Mouse (Mus musculus): ENCODE measurements around the gene Gimap4. TPM values are rescaled to one million over a fixed set of nuclear protein-coding genes. Genes with fewer than 3 reads are reported as not detected.
A peak's percentile ranks its signal among the peaks of the same experiment; 100 is the strongest.

The Gimap4 gene
- 1,000 to 10,000 TPM; 1,788 to 2,089 (median 1,869) TPM for polyA plus RNA-seq (2017; shearing (Covaris generic))

- peak; percentile 14 for ATAC-seq
Observed at GRCm38 (mm10) chr6:48684319-48684718, at the start of gene Gimap4. Gene Gimap4, plus strand, starts transcription at chr6:48684549.

DNA sequence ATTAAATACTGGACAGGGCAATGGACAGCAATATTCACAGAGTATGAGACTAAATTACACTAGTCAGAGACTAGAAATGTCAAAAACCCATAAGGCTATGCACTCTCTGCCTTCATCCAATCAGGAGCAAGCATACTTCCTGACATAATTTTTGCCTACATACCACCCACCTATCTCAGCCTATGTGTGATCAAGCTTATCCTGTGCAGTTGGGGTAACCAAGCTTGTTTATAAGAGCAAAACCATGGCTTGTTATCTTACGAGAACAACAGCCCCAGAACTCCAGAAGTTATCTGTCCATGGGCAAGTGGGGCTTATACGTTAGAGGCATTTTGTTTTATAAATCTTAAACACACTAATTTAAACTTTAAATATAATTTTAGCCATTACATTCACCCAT, 49.2 kb upstream of the Gimap4 start:
- no peak for ATAC-seq

- ATAC-seq: no peak
Observed at GRCm38 (mm10) chr6:48636515-48636914, 47.8 kb upstream of the Gimap4 start.

DNA sequence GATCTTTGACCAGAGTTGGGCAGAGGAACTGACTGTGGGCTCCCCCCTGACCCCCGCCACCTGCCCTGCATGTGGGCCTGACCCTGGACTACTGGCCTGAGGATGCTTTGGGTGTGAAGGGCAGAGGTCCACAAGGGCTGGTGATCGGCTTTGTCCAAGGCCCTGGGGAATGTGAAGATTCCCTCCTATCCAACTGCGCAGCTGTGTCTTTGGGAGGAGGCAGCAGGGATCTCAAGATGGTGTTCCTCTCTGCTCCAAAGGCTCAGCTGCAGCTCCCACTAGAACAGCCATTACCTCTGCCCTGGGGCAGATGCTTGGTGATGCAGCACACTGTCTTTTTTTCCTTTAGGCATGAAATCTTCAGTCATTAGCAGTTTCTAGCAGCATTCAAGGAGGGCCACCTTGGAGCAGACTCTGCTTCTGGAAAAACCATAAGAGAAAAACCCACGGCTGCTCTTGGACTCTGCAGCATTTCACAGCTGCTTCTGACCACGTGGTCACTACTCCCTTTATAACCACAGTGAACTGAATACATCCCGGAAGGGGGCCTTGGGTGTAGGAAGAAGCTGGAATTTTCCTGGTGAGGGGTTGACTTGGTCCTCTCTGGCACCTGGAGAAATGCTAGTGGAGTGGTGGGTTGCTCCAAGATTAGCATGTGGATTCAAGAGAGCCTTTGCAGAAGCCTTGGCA, 46.4 kb upstream of the Gimap4 start:
- no peak for ATAC-seq

DNA sequence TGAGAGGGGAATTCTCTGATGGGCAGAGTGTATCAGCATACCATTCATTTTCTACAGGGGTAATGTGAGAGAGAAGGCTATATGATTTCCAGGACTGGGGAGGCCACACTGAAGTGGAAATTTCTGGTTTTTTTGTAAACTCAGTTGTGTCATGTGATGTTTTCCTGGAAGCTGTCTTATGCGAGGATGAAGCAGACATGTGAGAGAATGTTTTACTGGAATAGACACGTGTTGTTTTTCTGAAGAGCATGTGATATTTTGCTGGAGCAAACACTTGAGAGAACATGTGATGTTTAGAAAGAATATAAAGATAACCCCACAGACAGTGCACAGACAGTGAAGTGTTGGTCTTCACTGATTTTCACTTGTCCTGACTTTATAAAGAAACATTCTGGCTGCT, 45.8 kb upstream of the Gimap4 start:
- ATAC-seq: no peak

DNA sequence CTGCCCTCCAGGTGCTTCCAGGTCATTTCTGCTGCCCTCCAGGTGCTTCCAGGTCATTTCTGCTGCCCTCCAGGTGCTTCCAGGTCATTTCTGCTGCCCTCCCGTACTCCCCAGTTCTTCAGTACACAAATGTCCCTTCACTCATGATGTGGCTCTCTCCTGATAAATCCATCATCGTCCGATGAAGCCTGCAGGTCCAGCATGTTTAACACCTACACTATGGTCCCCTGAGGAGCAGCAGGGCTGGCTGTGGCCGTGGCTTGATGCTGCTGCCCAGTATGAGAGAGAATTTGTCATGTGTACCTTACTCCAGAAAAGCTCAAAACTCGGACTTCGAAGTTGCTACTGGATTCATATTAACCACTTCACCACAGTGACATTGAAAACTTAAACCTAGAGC, 43.0 kb upstream of the Gimap4 start:
- no peak for ATAC-seq

DNA sequence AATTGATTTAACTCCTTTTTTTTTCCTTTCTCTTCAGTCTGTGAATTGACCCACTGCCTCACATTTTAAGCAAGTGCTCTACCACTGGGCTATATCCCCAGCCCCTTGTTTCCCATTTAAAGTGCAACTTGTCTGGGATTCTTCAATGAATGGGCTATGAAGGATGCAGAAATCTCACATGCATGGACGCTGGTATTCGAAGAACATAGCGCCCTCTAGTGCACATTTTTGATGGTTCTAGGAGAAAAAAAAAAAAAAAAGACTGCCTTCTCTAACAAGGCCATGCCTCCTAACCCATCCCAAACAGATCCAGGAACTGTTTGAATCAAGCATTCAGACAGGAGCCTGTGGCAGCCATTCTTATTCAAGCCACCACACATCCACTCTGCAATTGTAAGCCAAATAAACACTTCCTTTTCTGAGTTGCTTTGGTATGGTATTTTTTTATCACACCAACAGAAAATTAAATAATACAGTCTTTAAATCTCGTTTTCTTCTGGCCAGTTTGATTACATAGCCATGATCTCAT, 41.5 kb upstream of the Gimap4 start:
- no peak for ATAC-seq

GRCm38 (mm10) chr6:48645660-48646308, 38.6 kb upstream of the Gimap4 start:
- peak; percentile 55 for ATAC-seq

DNA sequence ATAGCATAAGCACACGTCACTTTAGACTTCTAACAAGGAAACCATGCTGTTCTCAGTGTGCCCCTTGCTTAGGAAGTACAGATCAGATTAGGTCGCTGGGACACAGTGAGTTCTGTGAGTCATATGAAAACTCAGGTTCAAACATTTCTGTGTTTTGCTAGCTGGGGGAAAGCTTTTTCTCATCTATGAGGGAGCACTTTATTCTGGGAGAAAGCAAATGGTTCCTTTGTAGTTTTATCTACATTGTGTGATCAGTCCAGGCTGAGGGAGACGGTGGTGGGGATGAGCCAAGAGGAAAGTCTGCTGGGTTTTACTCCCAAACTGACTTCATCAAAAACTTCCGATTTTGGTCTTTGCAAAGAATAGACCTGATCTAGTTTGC, 38.0 kb upstream of the Gimap4 start:
- ATAC-seq: no peak

GRCm38 (mm10) chr6:48646995-48647394, 37.4 kb upstream of the Gimap4 start, which contains the start of gene Gimap8:
Gene Gimap8, plus strand, starts transcription at chr6:48647234.
- ATAC-seq: peak; percentile 87

- ATAC-seq: no peak
Observed at GRCm38 (mm10) chr6:48647611-48648010, 36.7 kb upstream of the Gimap4 start.

DNA sequence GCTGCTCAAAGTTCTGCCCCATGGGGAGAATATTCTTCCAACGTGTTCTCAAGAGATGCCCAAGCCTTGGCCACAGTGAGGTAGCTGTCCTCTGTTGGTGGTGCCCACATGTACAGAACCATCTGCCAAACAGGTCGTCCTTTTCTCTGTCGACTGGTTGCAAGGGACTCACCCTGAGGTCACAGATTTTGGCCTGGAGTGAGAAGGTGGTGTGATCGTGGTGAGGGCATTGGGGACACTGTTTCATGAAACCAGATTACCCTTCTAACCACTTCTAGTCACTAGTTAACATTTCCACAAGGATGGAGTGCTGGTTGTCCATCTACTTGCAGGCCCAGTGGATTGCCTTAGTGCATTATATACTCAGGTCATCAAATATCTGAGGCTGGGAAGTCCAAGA, 35.6 kb upstream of the Gimap4 start:
- no peak for ATAC-seq

DNA sequence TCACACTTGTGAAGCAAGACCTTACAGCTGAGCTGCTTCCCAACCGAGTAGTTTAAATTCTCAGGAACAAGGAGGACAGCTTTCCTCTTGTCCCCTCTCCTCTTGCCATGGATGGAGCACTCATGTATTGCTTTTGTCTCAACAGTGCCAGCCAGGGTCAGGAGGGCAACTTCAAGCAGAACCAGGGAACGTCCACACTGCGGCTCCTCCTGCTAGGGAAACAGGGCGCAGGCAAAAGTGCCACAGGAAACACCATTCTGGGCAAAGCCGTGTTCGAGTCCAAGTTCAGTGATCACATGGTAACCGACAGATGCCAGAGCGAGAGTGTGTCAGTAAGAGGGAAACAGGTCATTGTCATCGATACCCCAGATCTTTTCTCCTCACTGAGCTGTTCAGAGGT, 34.3 kb upstream of the Gimap4 start:
- ATAC-seq: no peak

GRCm38 (mm10) chr6:48658721-48659120, 25.6 kb upstream of the Gimap4 start:
- no peak for ATAC-seq

DNA sequence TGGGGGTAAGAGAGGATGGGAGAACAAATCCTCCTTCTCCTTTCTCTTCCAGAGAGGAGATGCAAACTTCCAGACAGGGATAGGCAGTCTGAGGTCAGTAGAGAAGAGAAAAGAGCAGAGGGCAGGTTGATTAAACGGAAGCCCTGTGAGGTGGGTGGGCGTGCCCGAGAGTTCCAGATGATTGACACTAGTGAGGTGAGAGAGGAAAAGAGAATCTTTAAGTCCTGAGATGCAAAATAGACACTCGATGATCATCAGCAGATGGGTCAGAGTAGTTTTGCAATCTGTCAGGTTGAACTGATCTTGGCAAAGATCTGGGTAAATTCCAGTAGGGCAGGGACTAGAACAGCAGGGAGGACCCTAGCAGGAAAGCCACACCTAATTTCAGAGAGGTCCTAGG, 19.6 kb upstream of the Gimap4 start:
- ATAC-seq: peak; percentile 52

- ATAC-seq: no peak
Observed at GRCm38 (mm10) chr6:48665471-48665870, 18.9 kb upstream of the Gimap4 start.

GRCm38 (mm10) chr6:48666159-48666586, 18.2 kb upstream of the Gimap4 start:
- ATAC-seq: peak; percentile 69

DNA sequence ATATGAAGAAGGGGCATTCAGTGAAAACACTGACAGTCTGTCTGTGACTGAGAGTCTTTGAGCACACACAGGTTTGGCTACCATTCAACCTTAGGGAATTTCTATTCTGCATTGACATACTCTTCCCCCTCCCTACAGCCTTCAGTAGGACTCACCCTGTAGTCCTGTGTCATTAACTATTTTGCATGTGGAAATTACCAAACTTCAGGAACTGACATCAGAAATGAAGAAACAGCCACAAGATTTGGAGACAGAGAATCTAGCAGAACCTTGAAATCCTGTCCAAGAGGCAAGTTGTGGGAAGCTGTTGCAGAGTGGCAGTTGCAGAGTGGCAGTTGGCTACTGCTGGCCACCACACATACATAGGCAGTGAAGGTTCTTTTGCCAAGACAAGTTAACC, 16.3 kb upstream of the Gimap4 start:
- no peak for ATAC-seq

- peak; percentile 16 for ATAC-seq
Observed at GRCm38 (mm10) chr6:48669446-48669969, 14.8 kb upstream of the Gimap4 start.

- ATAC-seq: peak; percentile 47
Observed at GRCm38 (mm10) chr6:48674291-48675058, 9.9 kb upstream of the Gimap4 start.

DNA sequence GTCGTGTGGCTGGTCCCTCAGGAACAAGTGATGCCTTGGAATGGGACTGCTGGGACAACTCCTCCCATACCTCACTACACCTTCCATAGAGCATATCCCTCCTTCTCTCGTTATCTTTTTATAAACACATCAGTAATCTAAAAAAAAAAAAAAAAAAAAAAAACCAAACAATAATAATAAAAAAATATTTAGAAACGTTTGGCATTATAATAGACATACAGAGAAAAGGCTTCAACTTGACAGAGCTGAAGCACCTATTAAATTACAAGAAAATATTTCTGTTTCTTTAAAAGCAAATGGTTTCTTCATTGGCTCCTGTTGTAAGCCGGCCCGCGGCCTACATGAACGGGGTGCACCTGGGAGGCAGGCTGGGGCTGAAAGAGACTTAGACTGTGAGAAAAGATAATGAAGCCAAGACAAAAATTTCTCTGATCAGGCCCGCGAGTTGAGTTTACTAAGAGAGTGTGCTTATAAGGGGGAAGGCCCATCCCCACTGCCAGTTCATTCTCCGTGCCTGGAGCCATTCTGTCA, 8.9 kb upstream of the Gimap4 start:
- ATAC-seq: no peak

DNA sequence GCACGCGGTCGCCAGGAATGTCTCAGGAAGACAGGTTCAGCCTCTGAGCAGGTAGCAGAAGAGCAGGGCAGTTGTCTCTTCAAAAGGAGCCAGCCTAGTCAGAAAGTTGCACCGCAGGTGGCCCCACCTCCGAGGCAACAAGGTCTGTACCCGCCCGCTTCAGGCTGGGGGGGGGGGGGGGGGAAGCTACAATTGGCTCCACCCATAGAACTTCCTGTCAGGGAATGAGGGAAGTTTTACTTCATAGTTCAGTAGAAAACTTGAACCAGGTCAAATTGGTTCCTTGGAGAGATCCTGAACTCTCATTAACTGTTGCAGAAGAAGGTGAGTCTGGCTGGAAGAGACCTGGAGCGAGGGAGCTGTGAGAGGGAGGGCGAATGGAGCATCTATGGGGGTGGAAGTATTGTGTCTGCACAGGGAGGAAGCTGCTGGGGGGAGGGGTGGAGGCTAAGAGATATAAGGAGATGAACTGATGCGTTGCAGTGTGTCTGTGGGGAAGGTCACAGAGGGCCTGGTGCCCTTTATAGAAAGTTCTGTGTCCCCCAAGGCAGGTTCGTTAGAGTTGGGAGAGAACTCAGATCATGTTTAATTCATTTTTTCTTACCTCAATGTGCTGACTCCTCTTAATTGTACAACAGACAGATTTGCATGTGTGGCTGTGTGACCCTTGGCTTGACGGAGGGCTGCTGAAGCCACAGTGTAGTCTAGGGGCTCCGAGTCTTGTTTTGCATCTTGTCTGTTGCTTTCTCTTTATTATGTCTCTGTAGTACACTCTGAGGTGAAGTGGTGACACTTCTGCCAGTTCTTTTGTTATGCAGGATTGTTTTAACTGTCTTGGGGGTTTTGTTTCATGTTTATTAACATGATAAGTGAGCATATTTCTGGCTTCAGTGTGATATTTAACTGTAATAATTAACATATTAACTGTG, 8.2 kb upstream of the Gimap4 start, which contains the start of gene Gimap9:
Gimap9 (plus strand) TSS at position 199 of the 929 bp plus-strand sequence.
- peak; percentile 58 for ATAC-seq

Data from inflammation-experienced regulatory T-cells, adult 6 months (primary cell).